Mouse (Mus musculus): ENCODE measurements around the gene Gpn2.

GRCm38 (mm10) chr4:133567251-133567650 lies 16.9 kb upstream of the Gpn2 start:
- no peak for TF ChIP-seq CTCF (IDR thresholded peaks at IDR 0.05; ENCODE audit: low read depth, low read length)
- TF ChIP-seq POLR2A (IDR thresholded peaks at IDR 0.05; ENCODE audit: insufficient read depth, low read length) = no peak
- no peak for TF ChIP-seq EP300 (IDR thresholded peaks at IDR 0.05; ENCODE audit: insufficient read depth, low read depth, low read length)

Data from ES-Bruce4 (cell line).